Mouse (Mus musculus) lung, adult 10 weeks (tissue): Measurements from ENCODE around the gene Mepce. TPM values are rescaled to one million over a fixed set of nuclear protein-coding genes. Genes with fewer than 3 reads are reported as not detected.

ENCODE experiments used
- polyA plus RNA-seq: library from polyadenylated mRNA; stranded (reverse); fragments of 350-450 nt; fragmentation: Illumina TruSeq; extraction: RNeasy Lipid Tissue Mini Kit (QIAGEN cat#74804); gene quantifications from one replicate; pipeline ENCODE4 v1.2.3, GENCODE M21; 2014; ENCODE audit warnings: low read depth, low replicate concordance; ENCODE audit not compliant: insufficient read depth

Mepce gene
- 30.7 TPM for polyA plus RNA-seq

DNA sequence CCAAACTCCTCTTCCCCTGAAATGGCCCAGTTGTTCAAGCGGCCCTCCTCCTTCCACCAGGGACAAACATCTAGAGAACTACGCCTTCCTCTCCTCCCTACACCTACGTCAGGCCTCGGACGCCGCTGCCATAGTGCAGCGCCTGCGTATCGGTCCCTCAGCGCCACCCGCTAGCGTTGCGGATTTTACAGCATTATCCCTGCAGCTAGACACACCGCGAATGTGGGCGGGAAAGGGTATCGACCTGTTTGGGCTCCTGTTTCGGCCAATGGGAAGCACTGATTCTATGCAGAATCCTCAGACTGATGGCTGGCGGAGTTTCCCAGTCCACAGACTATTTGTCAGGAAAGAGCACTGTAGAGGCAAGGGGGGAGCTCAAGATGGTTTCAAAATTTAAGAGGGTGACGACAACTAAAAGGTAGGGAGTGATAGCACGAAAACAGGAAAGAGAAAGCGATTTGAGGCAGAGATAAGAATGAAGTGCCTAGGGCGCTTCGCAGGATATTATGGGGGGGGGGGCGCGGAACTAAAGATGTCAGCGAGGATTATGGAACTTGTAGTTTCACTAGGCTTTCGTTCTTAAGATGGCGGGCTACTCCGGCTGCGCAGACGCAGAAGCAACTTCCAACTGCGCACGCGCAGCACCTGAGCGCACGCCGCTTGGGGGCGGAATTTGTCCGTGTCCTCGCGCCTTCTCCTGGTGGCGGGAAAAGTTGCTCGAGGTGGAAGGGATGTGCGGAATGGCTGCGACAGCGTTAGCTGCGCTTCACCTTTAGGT, at the start of gene Mepce, which contains the start of gene Zcwpw1:
Mepce (minus strand) TSS at position 505 of the 778 bp plus-strand sequence.
Zcwpw1 (plus strand) TSS at position 648 of the 778 bp plus-strand sequence.

DNA sequence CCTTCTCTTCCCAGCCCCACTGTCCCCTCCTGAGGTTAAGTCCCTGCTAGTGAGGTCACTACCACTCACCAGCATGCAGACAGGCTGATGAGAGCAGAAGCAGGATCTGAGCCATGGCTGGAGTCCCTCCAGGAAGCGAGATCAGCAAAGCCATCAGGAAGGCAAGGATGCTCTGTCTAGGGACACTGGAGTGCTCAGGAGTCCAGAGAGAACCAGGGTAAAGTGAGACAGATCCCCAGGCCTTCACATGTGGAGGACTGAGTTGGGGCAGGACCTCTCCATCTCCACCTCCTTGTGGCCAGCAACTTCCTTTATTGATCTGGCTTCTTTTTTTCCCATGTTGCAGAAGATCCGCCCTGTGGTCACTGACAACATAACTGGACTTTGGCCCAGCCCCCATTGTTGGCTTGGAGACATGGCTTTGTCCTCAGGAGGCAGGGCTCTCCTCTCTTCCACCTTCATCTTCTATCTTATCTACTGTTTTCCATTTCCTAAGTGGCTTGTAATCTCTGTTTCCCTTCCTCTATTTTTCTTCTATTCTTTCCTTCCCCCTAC, 48.6 kb upstream of the Mepce start, which contains the start of gene Pilra:
Pilra (minus strand) TSS at position 316 of the 555 bp plus-strand sequence.

DNA sequence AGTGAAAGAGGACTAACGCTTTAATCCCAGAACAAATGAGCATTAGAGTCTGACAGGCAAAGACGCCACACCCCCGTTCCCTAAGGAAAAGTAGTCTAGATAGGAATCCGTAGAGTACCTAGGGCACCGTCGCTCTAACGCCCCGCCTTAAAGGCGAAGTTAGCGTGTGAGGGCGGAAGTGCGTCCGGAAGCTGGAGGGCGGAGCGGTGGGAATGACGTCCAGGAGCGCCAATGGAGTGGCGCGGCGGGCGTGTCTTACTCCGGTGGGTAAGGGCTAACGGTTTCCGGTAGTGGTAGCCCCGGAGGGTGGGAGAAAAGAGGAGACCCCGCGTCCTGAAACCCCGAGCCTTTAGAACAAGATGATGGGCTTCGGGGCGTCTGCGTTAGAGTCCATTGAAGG, 8.8 kb downstream of the Mepce start, which contains the start of gene Ppp1r35:
Ppp1r35 (plus strand) TSS at position 215 of the 400 bp plus-strand sequence.

DNA sequence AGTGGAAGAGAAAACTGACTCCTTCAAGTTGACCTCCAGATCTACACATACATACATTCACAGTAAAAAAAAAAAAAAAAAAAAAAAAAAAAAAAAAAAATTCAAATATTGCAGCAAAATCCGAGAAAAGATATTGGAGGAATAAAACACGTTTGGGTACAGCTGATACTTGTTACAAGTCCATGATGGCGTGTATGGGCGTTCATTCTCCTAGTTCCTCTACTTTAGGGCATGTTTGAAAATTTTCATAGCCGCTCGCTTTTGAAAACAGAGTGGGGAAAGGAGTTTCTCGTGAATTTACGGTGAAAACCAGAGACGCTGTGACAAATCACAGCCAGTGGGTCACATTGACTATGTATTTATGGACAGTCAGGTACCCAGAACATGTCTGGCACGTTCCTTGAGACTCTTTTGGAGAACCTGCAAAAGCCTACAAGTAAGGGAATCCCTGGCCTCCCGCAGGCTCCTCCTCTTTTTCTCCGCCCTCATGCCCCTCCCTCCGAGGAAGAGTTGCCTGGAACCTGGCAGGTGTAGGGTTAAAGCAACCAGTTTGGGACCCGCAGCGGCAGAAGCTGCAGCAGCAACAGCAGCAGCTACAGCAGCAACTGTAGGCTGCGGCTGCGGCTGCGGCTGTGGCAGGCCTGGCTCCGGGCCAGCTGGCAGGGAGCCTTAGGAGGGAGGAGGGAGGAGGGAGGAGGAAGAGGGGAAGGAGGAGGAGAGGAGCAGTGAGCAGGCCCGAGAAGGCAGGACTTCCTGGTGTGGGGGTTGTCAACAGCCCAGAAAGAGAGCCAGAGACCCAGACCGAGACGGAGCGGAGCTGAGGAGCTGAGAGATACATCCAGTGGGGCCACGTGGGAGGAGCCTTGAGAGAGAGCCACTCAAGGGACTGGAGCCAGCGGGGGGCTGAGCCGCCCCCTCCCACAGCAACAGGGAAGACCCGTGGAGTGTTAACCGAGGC, 42.0 kb downstream of the Mepce start, which contains the start of gene Tsc22d4:
Tsc22d4 (plus strand) TSS at position 517 of the 958 bp plus-strand sequence.

DNA sequence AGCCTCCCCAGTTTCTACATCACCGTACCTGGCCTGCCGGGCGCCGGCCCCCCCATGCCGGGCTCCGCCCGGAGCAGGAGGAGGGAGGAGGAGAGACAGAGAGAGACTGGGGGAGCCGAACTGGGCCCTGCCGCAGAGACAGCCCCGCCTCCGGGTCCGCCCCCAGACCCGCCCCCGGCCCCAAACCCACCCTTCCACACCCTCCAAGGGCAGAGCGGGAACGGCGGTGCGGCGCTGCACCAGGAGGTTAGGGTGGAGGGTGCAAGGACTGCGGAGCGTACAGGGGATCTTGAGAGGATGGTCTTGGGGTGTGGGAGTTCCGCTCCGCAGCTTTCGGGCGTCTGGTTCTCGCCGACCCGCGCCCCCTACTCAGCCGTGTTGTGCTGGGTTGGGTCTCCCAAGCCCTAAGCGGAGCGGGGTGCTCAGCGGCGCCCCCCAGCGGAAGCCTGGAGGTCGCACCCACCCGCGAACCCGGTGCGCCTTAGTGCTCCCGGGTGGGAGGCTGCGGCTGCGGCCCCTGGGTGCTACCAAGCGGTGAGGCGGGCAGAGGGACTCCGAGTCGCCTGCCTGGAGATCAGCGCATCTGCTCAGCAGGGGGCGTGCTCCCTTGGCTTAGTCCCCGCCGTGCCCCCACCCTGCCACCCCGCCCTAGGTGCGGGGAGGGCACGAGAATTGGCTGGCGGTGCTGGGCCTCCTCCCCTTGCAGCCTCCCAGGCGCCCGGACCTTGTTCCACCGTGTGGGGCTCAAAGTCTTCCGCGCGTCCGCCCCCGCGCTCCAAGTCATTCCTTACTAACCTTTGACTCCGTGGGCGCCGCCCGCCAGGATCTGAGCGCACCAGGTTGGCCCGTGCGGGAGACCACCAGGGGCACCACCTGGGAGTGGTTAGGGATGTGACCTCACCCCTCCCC, 46.2 kb downstream of the Mepce start, which contains the start of gene Nyap1:
Nyap1 (minus strand) TSS at position 585 of the 909 bp plus-strand sequence.

Other genes starting within 250 kb of the Mepce start
- gene Actl6b, start 234.1 kb downstream of the Mepce start, polyA plus RNA-seq, result not detected
- not detected for gene Tfr2, start 217.8 kb downstream of the Mepce start, polyA plus RNA-seq
- gene Mospd3, start 186.6 kb downstream of the Mepce start, polyA plus RNA-seq, result 19.9 TPM
- gene Pcolce, start 173.9 kb downstream of the Mepce start, polyA plus RNA-seq, result 121 TPM
- gene Fbxo24, start 158.7 kb downstream of the Mepce start, polyA plus RNA-seq, result 1.0 TPM
- 21.1 TPM for gene Lrch4, start 158.5 kb downstream of the Mepce start, polyA plus RNA-seq
- gene Gm20605, start 158.5 kb downstream of the Mepce start, polyA plus RNA-seq, result 9.9 TPM
- gene Sap25, start 146.3 kb downstream of the Mepce start, polyA plus RNA-seq, result 19.7 TPM
- 2.0 TPM for gene Irs3, start 141.9 kb downstream of the Mepce start, polyA plus RNA-seq
- gene Agfg2, start 102.9 kb downstream of the Mepce start, polyA plus RNA-seq, result 9.6 TPM
- gene Nyap1, start 46.0 kb downstream of the Mepce start, polyA plus RNA-seq, result 0.86 TPM
- gene Tsc22d4, start 41.9 kb downstream of the Mepce start, polyA plus RNA-seq, result 50.7 TPM
- 31.5 TPM for gene Ppp1r35, start 8.8 kb downstream of the Mepce start, polyA plus RNA-seq
- gene Zcwpw1, start 143 bp upstream of the Mepce start, polyA plus RNA-seq, result 1.9 TPM
- 15.6 TPM for gene Pilra, start 48.6 kb upstream of the Mepce start, polyA plus RNA-seq
- gene Pilrb1, start 70.5 kb upstream of the Mepce start, polyA plus RNA-seq, result 8.0 TPM
- gene Pilrb2, start 84.2 kb upstream of the Mepce start, polyA plus RNA-seq, result 7.1 TPM
- gene Cyp3a13, start 134.0 kb upstream of the Mepce start, polyA plus RNA-seq, result 2.5 TPM
- gene Gjc3, start 175.4 kb upstream of the Mepce start, polyA plus RNA-seq, result not detected
- 6.2 TPM for gene Azgp1, start 193.9 kb upstream of the Mepce start, polyA plus RNA-seq
- gene Smok3a, start 233.6 kb upstream of the Mepce start, polyA plus RNA-seq, result not detected
- gene Smok3b, start 233.8 kb upstream of the Mepce start, polyA plus RNA-seq, result not detected